Mouse (Mus musculus) kidney, embryonic 16.5 days (tissue): ENCODE measurements at regions not wholly inside any gene's neighbourhood (a gene's known extent, or its start where the extent isn't known, plus 50 kb on each side); places are given as distances from the start of the nearest gene placed in this dataset.
"Not testable (repeated sequence)": the region's sequence is repeated elsewhere in the genome, so short reads cannot be mapped to it uniquely, and the experiment has no call there.

ENCODE experiments used
- ATAC-seq: fragments of 200-750 bp; cut with Nextera tagmentation; 2 replicates; pipeline ENCODE4 v1.8.0; 2017; ENCODE audit warnings: moderate TSS enrichment; ENCODE audit not compliant: low FRiP score, low TSS enrichment
- H3K27ac ChIP-seq: fragments of 300-500 bp; sonication (generic); 2 replicates; pipeline ENCODE4 v1.5.1; 2014; ENCODE audit warnings: low read length
- H3K27me3 ChIP-seq: fragments of 300-500 bp; sonication (generic); 2 replicates; pipeline ENCODE4 v1.6.1; 2014; ENCODE audit warnings: low read length, control low read depth, mixed read lengths; ENCODE audit not compliant: insufficient read depth
- H3K36me3 ChIP-seq: fragments of 300-500 bp; sonication (generic); 2 replicates; pipeline ENCODE4 v1.6.1; 2014; ENCODE audit warnings: low read length, control low read depth, mixed read lengths; ENCODE audit not compliant: insufficient read depth
- H3K4me1 ChIP-seq: fragments of 300-500 bp; sonication (generic); 2 replicates; pipeline ENCODE4 v1.6.1; 2014; ENCODE audit warnings: low read length, control low read depth, mixed read lengths; ENCODE audit not compliant: insufficient read depth
- H3K4me2 ChIP-seq: fragments of 300-500 bp; sonication (generic); replicated peaks from 2 replicates; pipeline ENCODE4 v1.6.1; 2014; ENCODE audit warnings: low read depth, low read length
- H3K4me3 ChIP-seq: fragments of 300-500 bp; sonication (generic); 2 replicates; pipeline ENCODE4 v1.5.1; 2014; ENCODE audit warnings: mild to moderate bottlenecking, low read length
- H3K9ac ChIP-seq: fragments of 300-500 bp; sonication (generic); replicated peaks from 2 replicates; pipeline ENCODE4 v1.6.1; 2014; ENCODE audit warnings: low read length
- H3K9me3 ChIP-seq: fragments of 300-500 bp; sonication (generic); 2 replicates; pipeline ENCODE4 v1.6.1; 2016; ENCODE audit warnings: low read length, control low read depth
- WGBS: fragments of 180-500 bp; shearing (Covaris S2); extraction: QIAGEN DNeasy Blood & Tissue Kit; methylation state at CpG from one replicate; pipeline ENCODE4 v1.1.7; 2014; 5-methylcytosine and 5-hydroxymethylcytosine counted together

DNA sequence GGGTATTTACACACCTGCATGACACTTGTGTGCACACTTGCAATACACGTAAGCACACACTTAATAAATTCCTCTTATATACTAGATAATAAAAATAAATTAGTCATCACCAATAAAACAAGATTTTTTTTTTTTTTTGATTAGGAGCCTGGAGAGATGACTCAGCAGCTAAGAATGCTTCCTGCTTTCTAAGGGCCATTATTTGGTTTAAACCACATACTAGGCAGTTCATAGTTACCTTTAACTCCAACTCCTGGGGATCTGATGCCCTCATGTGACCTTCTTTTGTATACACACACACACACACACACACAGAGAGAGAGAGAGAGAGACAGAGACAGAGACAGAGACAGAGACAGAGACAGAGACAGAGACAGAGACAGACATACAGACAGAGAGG is 193.2 kb upstream of the Rarb start:
- no peak overlapping the region for H3K4me3 ChIP-seq
- no peaks in the 10 kb centered on the region for H3K36me3 ChIP-seq
- H3K9ac ChIP-seq = no peak overlapping the region
- no peaks in the 10 kb centered on the region for H3K9me3 ChIP-seq
- ATAC-seq = no peak
- no peak overlapping the region for H3K27ac ChIP-seq
- no peaks in the 10 kb centered on the region for H3K4me1 ChIP-seq
- H3K4me2 ChIP-seq = no peak overlapping the region
- WGBS = 79% methylated on average over 1 of the region's 1 CpGs
- H3K27me3 ChIP-seq = no peaks in the 10 kb centered on the region

DNA sequence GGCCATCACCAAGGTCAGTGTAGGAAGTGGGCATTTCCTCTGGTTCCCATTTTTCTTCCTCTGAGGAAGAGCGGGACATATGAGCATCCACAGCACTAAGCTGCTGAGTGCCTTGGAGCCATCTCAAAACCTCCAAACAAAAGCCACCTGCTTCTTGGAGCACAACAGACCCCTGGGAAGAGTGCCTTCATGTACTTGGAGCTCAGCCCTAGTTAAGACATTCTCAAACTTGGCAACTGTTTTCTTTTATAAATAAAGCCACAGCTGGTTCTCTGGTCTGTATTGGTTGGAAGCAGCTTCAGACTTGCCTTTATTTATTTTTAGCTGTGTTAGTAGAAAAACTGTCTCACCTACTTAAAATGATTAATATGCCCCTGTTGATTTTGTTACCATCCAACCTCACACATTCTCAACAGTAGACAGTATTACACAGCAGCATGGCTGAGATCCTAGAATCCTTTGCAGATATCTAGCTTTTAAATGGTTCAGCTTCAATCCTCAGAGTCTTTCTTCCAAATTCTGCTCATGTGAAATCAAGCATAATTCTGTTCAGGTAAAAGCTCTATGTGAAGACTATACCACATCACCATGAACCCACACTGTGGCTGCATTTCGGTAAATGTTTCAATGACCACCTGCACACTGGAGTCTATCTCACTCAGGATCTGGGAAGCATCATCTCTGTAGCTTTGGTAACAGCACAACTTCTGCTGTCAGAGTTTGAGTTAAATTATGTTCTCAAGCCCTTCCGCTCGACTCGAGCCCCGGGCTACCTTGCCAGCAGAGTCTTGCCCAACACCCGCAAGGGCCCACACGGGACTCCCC is 186.4 kb upstream of the Rarb start:
- H3K4me1 ChIP-seq = peaks cover 6% of the 10 kb centered on the region
- no peaks in the 10 kb centered on the region for H3K36me3 ChIP-seq
- 50% methylated on average over 6 of the region's 8 CpGs for WGBS
- H3K4me2 ChIP-seq = no peak overlapping the region
- ATAC-seq = peak; percentile 77
- H3K4me3 ChIP-seq = no peak overlapping the region
- H3K27me3 ChIP-seq = no peaks in the 10 kb centered on the region
- H3K9me3 ChIP-seq = no peaks in the 10 kb centered on the region
- no peak overlapping the region for H3K9ac ChIP-seq
- peak overlapping the region; percentile 32; the same call in 1 of the 2 replicates for H3K27ac ChIP-seq

DNA sequence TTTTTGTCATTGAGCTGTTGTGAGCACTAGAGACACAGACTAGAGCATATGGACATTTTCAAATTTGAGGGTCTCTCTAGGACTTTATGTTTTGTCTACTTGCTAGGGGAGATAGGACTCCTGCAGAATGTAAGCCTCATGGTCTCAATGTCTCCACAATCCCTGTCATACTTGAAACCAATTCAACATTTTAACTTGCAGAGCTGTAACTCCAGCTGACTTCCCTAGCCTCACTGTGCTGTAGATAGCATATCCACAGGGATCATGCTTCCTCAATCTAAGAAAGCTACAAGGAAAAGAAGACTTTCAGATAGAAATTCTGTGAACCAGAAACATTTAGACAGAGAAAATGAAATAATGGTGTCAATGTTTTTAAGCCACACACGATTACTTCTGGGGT is 185.8 kb upstream of the Rarb start:
- Histone ChIP-seq H3K9ac (no peak overlapping the region), H3K36me3 (no peaks in the 10 kb centered on the region), H3K4me1 (peaks cover 6% of the 10 kb centered on the region), H3K4me3 (no peak overlapping the region), H3K27me3 (no peaks in the 10 kb centered on the region), H3K27ac (peak overlapping the region; percentile 32; the same call in 1 of the 2 replicates), H3K9me3 (no peaks in the 10 kb centered on the region), H3K4me2 (no peak overlapping the region)
- no peak for ATAC-seq
- WGBS = 52% methylated on average over 1 of the region's 1 CpGs

DNA sequence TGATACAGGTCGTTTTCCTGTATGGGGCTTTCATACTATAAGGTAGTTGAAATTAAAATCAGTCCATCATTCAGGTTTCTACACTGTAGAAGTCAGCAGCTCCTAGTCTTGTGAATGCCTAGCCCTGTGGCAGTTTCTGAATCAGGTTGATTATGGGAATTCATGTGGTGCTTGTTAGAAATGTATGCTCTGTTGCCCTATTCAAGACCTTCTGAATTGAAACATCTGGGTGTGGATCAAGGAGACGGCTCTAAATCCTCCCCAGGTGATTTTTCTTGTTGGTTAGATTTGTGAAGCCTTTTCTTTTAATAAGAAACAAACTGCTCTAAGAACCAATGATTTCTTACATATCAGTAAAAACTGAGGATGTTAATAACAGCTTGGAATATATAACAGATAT is 177.8 kb upstream of the Rarb start:
- H3K36me3 ChIP-seq = no peaks in the 10 kb centered on the region
- H3K9ac ChIP-seq = no peak overlapping the region
- H3K4me2 ChIP-seq = no peak overlapping the region
- H3K4me1 ChIP-seq = no peaks in the 10 kb centered on the region
- H3K9me3 ChIP-seq = no peaks in the 10 kb centered on the region
- no peak overlapping the region for H3K4me3 ChIP-seq
- 70% methylated on average over 2 of the region's 2 CpGs for WGBS
- no peak overlapping the region for H3K27ac ChIP-seq
- ATAC-seq = no peak
- no peaks in the 10 kb centered on the region for H3K27me3 ChIP-seq

DNA sequence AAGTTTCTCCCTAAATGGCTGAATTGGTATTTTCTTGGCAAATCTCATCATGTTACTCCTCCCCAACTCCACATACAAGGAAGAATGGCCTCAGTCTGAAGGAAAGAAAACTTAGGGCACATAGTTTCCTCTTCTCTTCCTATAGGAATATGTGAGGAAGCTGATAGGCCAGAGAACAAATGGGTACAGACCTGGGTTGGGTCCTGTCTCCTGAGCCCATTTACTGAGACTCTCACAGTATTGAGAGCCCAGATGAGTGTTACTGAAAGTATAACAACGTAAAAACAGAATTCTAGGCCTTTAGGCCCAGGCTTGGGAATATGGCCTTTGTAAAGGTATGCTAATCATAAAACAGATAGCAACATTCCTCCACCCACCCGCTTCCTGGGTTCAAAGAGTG is 152.0 kb upstream of the Rarb start:
- ATAC-seq, H3K4me1 ChIP-seq, H3K9ac ChIP-seq, H3K27me3 ChIP-seq, H3K9me3 ChIP-seq, H3K27ac ChIP-seq, H3K4me2 ChIP-seq, H3K4me3 ChIP-seq, H3K36me3 ChIP-seq: not testable (repeated sequence)
- 86% methylated on average over 2 of the region's 2 CpGs for WGBS

GRCm38 (mm10) chr14:16964717-16965391 is 145.9 kb upstream of the Rarb start:
- H3K36me3 ChIP-seq = no peaks in the 10 kb centered on the region
- H3K27me3 ChIP-seq = no peaks in the 10 kb centered on the region
- WGBS = 25% methylated on average over 2 of the region's 2 CpGs
- H3K9me3 ChIP-seq = no peaks in the 10 kb centered on the region
- H3K4me2 ChIP-seq = no peak overlapping the region
- no peak overlapping the region for H3K9ac ChIP-seq
- no peak for ATAC-seq
- H3K27ac ChIP-seq = no peak overlapping the region
- H3K4me1 ChIP-seq = peaks cover 4% of the 10 kb centered on the region; the same call in 1 of the 2 replicates
- H3K4me3 ChIP-seq = no peak overlapping the region

DNA sequence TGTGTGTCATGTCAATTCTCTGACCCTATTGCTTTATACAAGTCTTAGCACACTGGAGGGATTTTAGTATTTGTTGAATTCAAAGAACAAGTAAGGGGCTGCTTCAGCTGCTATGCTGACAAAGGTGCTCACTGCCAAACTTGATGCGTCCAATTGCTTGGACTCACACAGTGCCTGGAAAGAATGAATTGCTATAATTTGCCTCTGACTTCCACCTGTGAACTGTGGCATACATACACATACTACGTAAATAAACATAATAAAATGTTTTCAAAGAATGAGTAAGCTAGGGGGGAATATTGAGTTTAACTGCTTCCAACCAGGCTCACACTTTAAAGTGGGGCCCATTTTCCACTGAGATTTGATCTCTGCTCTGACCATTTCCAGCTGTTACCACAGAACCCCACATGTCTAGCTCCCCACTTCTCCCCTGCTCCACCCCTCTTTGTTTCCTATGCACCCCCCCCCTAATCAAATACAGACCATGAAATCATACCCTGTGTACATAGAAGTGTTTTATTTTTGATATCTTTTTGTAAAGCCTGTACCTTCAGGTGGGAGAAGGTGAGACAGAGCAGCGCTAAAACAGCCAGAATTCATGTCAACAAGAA is 143.4 kb upstream of the Rarb start:
- Histone ChIP-seq H3K4me3 (no peak overlapping the region), H3K27me3 (no peaks in the 10 kb centered on the region), H3K4me1 (peaks cover 13% of the 10 kb centered on the region), H3K27ac (no peak overlapping the region), H3K36me3 (no peaks in the 10 kb centered on the region), H3K4me2 (no peak overlapping the region), H3K9ac (no peak overlapping the region), H3K9me3 (no peaks in the 10 kb centered on the region)
- no peak for ATAC-seq
- 85% methylated on average over 3 of the region's 3 CpGs for WGBS

DNA sequence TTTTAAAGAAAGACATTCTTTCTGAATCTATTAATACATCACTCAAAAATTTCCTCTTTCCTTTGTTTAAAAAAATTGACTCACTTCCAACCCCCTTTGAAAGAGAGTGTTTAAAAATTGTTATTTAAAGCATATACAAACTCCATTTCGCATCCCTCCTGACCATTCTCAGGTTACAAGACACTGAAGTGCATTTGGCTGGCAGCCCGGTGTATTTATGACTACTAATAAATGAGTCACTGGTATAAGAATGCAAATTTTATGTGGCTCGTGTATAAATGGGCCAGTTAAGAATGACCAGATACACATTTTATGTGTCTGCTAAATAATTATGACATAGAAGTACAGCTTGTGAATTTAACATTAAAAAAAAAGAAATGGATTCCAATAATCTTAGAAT is 138.8 kb upstream of the Rarb start:
- peak; percentile 85 for ATAC-seq
- Histone ChIP-seq H3K4me2 (no peak overlapping the region), H3K27me3 (no peaks in the 10 kb centered on the region), H3K9me3 (no peaks in the 10 kb centered on the region), H3K9ac (no peak overlapping the region), H3K4me3 (no peak overlapping the region), H3K36me3 (no peaks in the 10 kb centered on the region), H3K27ac (no peak overlapping the region), H3K4me1 (peaks cover 15% of the 10 kb centered on the region)
- 6% methylated on average over 3 of the region's 3 CpGs for WGBS

DNA sequence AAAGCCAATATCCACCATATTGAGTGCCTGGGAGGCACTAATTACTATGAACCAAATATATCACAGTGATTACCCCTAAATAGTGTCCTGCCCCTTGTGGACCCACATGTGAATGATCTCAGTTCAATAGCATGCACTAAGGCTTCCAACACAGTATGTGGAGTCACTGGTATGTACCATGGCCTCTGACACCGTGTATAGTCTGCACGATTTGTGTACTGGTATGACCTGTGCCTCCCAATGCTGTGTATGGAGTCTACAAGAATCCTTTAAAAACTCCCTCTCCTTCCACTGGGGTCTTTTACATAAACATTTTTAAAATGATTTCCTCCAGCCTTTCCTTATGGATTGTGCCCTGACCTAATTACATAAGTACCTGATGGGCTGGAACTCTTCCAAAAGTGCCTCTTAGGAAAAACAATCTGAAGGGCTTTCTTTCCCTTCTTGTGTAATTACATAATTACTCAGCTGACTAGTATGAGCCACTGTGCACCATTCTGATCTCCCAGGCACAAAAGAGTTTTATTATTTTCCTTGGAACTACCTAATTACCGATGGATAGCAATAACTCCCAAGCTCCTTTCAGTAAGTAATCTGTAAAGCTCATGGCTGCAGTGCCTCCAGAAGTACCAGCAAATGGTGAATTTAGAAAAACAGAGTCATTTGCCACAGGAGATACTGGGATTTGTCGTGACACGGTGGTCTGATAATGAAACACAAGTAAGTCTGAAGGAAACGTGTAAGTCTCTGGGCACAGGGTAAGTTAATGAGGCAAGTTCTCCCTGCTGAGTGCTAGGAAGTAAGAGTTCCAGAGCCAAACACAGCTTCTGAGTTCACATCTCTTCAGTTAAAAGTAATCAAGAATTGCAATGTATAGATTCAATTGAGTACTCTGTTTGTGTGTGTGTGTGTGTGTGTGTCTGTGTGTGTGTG is 135.8 kb upstream of the Rarb start:
- no peak overlapping the region for H3K4me2 ChIP-seq
- H3K9me3 ChIP-seq = no peaks in the 10 kb centered on the region
- 60% methylated on average over 6 of the region's 6 CpGs for WGBS
- no peaks in the 10 kb centered on the region for H3K27me3 ChIP-seq
- no peak overlapping the region for H3K9ac ChIP-seq
- H3K4me1 ChIP-seq = peaks cover 11% of the 10 kb centered on the region
- no peaks in the 10 kb centered on the region for H3K36me3 ChIP-seq
- H3K4me3 ChIP-seq = no peak overlapping the region
- no peak overlapping the region for H3K27ac ChIP-seq
- no peak for ATAC-seq
